8 mouse cellular contexts compared by ENCODE assay signal in the genomic region with DNA sequence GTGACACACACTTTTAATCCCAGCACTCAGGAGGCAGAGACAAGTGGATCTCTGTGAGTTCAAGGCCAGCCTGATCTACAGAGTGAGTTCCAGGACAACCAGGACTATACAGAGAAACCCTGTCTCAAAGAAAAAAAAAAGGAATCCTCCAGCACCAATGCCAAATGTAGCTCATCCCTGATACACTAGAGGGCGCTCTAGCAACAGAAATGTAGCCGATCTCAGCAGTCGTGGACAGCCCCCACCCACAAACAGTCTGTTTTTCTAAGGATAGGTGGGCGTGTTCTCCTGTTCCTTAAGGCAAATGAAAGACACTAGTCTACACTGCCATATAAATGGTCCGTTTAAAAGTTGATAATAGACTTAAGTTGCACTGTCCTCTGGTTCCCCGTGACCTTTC.
DNase-seq lines count a peak whose midpoint lies in the region; ATAC-seq and TF ChIP-seq lines count a peak whose summit lies in the region.
"Not testable (repeated sequence)": the region's sequence is repeated elsewhere in the genome, so short reads cannot be mapped to it uniquely, and the experiment has no call there.

No protein-coding gene starts in this region.

- H3K27ac ChIP-seq in MEL (ENCODE audit: control insufficient read depth, low read depth, low read length); midbrain, embryonic 12.5 days (replicated peaks): not testable (repeated sequence)

- DNase-seq in 3T3-L1 (ENCODE audit: low read depth, low spot score): peak; percentile 2
- peak; percentile 2 for DNase-seq in MEL (ENCODE audit: low read depth, low spot score)
- DNase-seq in embryo, embryonic 10.5 days (ENCODE audit: low spot score): peak; percentile 21
- peak; percentile 18 for DNase-seq in forelimb bud, embryonic 11.5 days (ENCODE audit: low read depth, low spot score)
- peak; percentile 12 for DNase-seq in kidney, adult 18-20 months
- DNase-seq in layer of hippocampus, adult 9-10 months (ENCODE audit: low spot score): peak; percentile 3
- DNase-seq in right cerebral cortex, postnatal 14 days: peak; percentile 19

- not testable (repeated sequence) for H3K4me2 ChIP-seq in midbrain, embryonic 12.5 days (replicated peaks)

- H3K9me3 ChIP-seq in MEL (replicated peaks; ENCODE audit: insufficient read depth, low read length): not testable (repeated sequence)
- peaks cover 25% of the 10 kb centered on the region for H3K9me3 ChIP-seq in midbrain, embryonic 12.5 days

- 33% methylated on average over 6 of the region's 6 CpGs for WGBS in midbrain, embryonic 12.5 days

- 0 out of 2 replicates have a peak, but pooled peaks have one; percentile 47 for ATAC-seq in midbrain, embryonic 12.5 days (ENCODE audit: low FRiP score, low read depth)

- not testable (repeated sequence) for TF ChIP-seq EP300 in MEL (IDR thresholded peaks at IDR 0.05; ENCODE audit: low read depth in 1 of 2, low read length in 2 of 2)

- TF ChIP-seq CTCF in MEL (IDR thresholded peaks at IDR 0.05 in 2 of 3, conservative IDR thresholded peaks at IDR 0.05 in 1 of 3; ENCODE audit: control insufficient read depth in 1 of 3, insufficient read depth in 1 of 3, low read depth in 2 of 3, low read length in 3 of 3, poor library complexity in 1 of 3, severe bottlenecking in 1 of 3): peak; percentile 15 to 28 (median 20); a peak in 3 of 6 replicates

- not testable (repeated sequence) for TF ChIP-seq RAD21 in MEL (IDR thresholded peaks at IDR 0.05; ENCODE audit: low read depth, low read length)

- not testable (repeated sequence) for H3K4me1 ChIP-seq in MEL (ENCODE audit: control insufficient read depth in 1 of 2, insufficient read depth in 2 of 2, low read length in 2 of 2); midbrain, embryonic 12.5 days

- TF ChIP-seq POLR2A in MEL (IDR thresholded peaks at IDR 0.05; ENCODE audit: control insufficient read depth in 1 of 2, insufficient read depth in 1 of 2, low read depth in 1 of 2, low read length in 2 of 2, poor library complexity in 1 of 2): not testable (repeated sequence)

- H3K9ac ChIP-seq in MEL (ENCODE audit: control insufficient read depth, low read depth, low read length, poor library complexity, severe bottlenecking); midbrain, embryonic 12.5 days (replicated peaks): not testable (repeated sequence)

- not testable (repeated sequence) for H3K27me3 ChIP-seq in MEL (ENCODE audit: control insufficient read depth in 1 of 2, insufficient read depth in 2 of 2, low read length in 2 of 2); midbrain, embryonic 12.5 days

- H3K79me2 ChIP-seq in MEL (ENCODE audit: control insufficient read depth, insufficient read depth, low read length, poor library complexity): not testable (repeated sequence)

- not testable (repeated sequence) for H3K4me3 ChIP-seq in MEL (ENCODE audit: control insufficient read depth in 1 of 2, insufficient read depth in 1 of 2, low read depth in 2 of 2, low read length in 2 of 2); midbrain, embryonic 12.5 days

- H3K36me3 ChIP-seq in MEL (ENCODE audit: control insufficient read depth in 1 of 2, insufficient read depth in 2 of 2, low read length in 2 of 2); midbrain, embryonic 12.5 days: not testable (repeated sequence)
